Mouse (Mus musculus) MEL (cell line): ENCODE data around the gene Ddit4.

ENCODE experiments used
- MXI1 ChIP-seq: IDR thresholded peaks from 2 replicates; pipeline ENCODE4 v1.6.1; 2011; ENCODE audit warnings: mild to moderate bottlenecking, low read depth, low read length, improper control_type of control experiment
- TBP ChIP-seq: IDR thresholded peaks from 2 replicates; pipeline ENCODE4 v1.8.0; 2011; ENCODE audit warnings: low read depth, low read length, improper control_type of control experiment

DNA sequence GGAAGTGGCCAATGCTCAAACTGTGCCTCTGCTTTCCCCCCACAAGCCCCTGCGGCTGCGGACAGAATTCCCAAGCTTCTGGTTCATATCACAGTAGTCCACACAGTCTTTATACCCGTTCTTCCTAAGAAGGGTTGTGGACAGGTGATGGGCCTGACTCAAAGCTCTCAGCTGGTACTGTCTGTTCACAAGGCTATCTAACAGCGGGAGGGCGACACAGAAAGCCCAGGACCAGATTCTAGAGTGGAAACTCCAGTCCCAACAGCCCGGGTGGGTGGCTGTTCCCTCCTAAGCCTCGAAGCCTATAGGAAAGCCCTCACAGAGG, 31.2 kb downstream of the Ddit4 start:
- TF ChIP-seq MXI1: no peak
- TF ChIP-seq TBP: no peak
